Mouse (Mus musculus) telencephalon, adult 2 months (tissue): ENCODE data around the gene Wdr91.

Experiments
- DNase-seq: peaks from one replicate; pipeline ENCODE4 v3.0.0-alpha.2; 2011; ENCODE audit warnings: low read depth, low spot score

Gene Wdr91

DNA sequence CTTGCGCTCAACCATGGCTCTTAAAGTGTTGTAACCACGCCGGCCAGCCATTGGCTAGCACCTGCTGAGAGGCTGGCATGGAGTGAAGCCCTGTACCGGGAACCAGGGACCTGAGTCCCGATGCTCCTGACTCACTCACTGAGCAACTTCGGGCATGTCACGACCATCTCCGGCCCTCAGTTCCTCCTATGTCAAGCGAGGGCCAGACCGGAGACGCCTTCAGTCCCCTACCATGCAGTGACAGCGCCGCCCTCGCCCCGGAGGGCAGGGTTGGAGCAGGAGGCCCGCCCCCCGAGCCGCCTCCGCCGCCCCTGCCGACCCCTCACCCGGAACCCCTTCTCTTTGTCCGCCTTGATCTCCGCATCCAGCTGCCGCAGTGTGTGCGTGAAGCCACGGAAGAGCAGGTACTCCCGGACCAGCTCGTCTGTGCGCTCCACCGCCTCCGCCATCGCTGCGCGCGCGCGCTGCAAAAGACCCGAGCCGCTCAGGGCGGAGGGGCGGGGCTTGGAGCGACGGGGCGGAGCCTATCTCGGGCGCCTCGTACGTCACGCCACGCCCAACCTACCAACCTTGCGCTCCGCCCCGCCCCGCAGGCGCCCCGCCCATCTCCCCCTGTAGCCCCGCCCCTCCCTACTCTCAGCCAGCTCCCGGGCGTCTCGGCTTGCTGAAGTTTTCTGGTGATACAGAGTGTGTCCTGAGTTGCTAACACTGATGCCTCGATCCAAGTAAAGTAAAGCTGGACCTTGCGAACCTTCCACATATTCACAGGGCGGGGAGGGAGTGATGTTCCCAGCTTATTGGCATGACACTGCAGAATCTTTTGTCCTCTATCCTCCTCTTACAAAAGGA, at the start of gene Wdr91:
Wdr91 (minus strand) TSS at position 506 of the 849 bp plus-strand sequence.
- DNase-seq, result peak; percentile 69

- no peak for DNase-seq
These were observed 48.5 kb upstream of the Wdr91 start for GRCm38 (mm10) chr6:34959131-34959530.

DNA sequence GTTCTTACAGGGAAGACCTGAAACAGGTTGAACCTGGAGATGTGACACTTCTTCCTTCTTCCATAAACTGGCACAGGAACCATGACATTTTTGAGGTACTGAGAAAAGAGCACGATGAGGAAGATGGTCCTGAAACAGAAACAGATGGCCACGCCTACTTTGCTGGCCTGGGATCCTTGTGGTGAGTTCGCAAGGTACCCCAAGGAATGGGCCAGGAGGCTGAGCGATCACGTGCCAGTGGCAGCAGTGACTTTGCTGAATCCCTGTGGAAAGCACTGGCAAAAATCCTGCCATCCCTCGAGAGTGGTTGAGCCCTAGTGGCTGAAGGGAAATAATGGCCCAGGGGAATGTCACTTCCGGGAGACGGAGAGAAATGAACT, 45.2 kb upstream of the Wdr91 start:
- no peak for DNase-seq

GRCm38 (mm10) chr6:34954926-34955861, 44.5 kb upstream of the Wdr91 start:
- DNase-seq, result no peak

GRCm38 (mm10) chr6:34951956-34952667, 41.4 kb upstream of the Wdr91 start:
- DNase-seq, result no peak

DNA sequence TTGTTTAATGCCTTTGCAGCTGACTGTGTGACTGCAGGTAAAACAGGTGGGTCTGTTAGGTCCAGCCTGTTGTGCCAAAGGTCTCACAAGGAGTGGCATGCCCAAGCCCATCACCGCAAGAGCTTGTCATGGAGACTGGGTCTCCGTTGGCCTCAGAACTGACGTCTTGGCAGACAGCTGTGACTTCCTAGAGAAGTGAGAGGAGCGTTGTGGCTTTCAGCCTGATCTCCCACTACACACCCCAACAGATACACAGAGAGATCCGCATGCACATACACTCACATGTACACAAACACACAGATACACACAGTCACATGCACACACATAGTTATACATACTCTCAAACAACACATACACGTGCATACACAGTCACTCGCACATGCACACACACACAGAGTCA, 40.8 kb upstream of the Wdr91 start:
- DNase-seq, result no peak

GRCm38 (mm10) chr6:34948461-34948860, 37.8 kb upstream of the Wdr91 start:
- DNase-seq, result peak; percentile 12

DNA sequence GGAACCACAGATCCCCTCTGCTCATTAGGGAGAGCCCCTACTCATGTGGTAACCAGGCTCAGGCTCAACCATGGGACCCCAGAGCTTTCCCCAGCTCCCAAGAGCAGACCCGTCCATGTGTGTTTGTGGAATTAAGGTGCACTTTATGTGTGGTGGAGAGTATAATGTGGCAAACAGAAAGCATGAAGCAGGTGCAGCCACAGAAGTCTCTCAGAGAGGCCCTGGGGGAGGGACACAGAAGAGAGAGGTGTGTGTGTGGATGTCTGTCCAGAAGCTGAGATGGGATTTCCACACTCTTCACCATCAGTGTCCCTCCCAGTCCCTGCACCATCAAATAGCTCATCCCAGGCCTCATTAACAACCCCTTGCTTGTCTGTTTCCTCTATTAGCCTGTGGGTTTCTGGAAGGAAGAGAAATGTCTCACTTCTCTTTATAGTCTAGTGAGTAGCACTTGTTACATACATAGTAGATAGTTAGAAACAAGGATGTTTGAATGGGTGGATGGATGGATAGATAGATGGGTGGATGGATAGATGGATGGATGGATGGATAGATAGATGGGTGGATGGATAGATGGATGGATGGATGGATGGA, 35.9 kb upstream of the Wdr91 start:
- DNase-seq, result no peak

DNA sequence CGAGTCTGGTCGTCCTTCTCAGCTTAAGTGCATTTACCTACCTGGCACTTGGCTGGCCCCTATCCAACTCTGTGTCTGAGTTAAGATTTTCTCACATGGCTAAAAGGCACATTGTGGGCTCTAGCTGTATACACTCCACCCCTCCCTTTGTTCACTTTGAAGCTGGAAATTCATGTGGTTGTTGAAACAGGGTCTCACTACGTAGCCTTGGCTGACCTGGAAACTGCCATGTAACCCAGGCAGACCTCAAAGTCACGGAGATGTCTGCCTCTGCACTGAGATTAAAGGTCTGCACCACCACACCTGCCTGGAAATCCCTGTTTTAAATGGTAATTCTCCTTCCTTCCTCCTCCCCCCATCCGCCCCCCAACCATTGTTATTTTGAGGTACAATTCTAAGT, 32.8 kb upstream of the Wdr91 start:
- no peak for DNase-seq

DNA sequence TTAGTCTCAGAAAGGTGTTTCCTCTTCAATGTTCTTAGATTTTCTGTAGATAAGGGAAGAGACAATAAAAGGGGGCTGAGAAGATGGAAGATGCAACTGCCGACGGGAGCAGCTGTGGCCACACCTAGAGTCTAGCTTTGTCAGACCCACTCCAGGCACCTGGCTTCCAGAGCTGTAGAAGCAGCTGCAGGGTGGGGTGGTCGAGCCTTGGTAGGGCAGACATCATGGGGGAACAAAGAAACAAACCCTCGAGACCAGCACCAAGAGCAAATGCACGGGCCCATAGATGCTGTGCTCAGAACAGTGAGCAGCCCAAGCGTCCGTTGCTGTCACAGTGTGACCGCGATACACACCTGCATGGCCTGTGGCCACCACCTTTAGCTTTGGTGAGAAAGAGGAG, 31.8 kb upstream of the Wdr91 start:
- DNase-seq, result no peak

DNA sequence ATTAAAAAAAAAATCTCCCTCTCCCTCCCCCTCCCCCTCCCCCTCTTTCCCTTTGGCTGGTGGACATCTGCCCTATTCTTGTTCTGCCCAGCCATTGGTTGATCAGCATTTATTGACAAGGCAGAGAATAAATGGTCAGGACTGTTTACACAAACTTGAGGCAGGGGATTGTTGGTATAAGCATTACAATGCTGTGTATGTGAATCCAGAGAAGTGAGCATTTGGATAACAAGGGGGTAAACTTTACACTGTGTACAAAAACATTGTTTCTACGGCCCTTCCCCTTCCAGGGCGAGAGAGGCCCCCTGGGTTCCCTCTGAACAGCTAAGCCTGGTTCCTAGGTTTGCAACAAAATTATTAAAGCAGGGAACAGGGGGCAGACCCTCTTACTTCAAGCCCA, 30.8 kb upstream of the Wdr91 start:
- DNase-seq, result no peak

GRCm38 (mm10) chr6:34939451-34939850, 28.8 kb upstream of the Wdr91 start:
- DNase-seq, result no peak

- DNase-seq, result no peak
These were observed 28.3 kb upstream of the Wdr91 start for GRCm38 (mm10) chr6:34938929-34939325.

DNA sequence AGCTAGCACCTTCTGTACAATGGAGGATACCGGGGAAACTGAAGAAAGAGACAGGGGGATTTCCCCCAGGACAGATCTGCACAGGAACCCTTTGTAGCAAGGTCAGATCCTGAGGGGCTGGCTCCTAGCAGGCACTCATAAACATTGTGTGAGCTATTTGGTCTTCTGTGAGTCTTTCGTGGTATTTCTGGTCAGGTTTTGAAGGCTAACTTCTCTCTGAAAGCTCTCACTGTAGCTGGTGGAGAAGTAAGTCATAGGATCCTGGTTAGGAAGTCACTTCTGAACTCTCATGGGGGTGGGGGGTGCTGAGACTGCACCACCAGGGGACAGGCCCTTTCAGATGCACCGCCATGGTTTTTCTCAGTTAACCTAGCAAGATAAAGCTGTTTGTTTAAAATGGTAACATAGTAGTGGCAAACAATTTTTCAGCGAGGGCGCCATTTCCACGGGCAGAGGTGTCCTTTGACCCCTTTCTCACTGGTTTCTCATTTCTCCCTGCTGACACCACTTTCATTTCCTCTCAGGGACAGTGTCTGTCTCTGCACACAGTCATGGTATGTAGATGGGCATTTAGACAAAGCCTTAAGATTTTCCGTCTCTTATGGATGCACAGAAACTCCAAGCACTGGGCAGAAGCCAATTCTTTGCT, 27.7 kb upstream of the Wdr91 start:
- no peak for DNase-seq

GRCm38 (mm10) chr6:34936743-34937142, 26.1 kb upstream of the Wdr91 start:
- no peak for DNase-seq

DNA sequence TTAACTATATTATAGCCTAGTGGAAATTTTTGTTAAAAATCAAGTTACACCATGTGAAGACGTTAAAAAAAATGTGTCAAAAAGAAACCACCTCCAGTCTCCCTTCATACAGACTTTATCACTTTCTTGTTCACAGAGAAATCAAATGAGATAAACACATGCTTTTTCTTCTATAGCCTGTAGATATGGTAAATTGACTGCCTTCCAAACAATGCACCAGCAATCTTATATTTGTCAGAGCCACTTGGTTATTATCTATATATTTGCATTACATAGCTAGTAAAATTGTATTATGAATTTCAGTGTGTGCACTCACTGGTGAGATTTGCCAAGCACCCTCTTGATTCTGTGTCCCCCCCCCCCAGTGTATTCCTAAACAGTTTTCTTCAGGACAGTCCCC, 22.0 kb upstream of the Wdr91 start:
- no peak for DNase-seq

DNA sequence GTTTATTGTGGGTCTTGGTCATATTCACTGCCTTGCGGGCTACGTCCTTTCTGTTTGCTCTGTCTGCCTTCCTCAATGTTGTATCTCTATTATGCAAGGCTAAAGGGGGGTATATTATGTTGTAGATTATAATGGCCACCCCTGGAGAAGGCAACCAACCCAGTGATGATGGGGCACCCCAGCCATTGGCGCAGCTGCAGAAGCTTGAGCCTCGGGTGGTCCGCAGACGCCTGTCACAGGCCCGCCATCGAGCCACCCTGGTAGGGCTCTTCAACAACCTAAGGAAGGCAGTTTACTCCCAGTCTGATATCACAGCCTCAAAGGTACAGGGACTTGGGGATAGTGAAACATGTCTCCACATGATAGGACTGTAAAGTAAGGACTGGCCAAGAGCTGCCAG, 16.9 kb upstream of the Wdr91 start:
- DNase-seq, result no peak

- DNase-seq, result no peak
These were observed 16.5 kb upstream of the Wdr91 start for GRCm38 (mm10) chr6:34927156-34927555.

- DNase-seq, result no peak
These were observed 11.3 kb upstream of the Wdr91 start for GRCm38 (mm10) chr6:34921941-34922340.

DNA sequence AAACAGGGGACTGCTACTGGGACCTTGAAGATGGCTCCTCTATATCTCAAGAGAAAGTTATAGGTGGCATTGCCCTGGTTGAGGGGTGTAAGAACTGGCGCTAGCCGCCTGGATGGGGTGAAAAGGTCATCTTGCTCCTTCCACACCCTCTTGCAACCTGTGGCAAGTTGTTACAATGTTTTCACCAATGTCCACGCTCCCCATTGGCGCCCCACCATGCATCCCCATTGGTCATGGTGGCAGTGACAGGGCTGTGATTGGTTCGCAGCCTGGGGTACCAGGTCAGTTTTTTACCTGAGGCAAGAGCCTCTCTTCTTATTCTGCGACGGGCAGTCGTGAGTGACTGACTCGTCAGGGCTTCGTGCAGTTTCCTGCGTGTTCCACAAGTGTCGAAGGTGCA, 10.0 kb upstream of the Wdr91 start:
- no peak for DNase-seq

- DNase-seq, result no peak
These were observed 9.3 kb upstream of the Wdr91 start, which contains the start of gene Stra8 for GRCm38 (mm10) chr6:34919956-34920355. Gene Stra8 (plus strand): TSS chr6:34920163.
